Mouse (Mus musculus) heart, postnatal 0 days (tissue): Measurements from ENCODE around the gene Lcn10. TPM values are rescaled to one million over a fixed set of nuclear protein-coding genes. Genes with fewer than 3 reads are reported as not detected.
A peak's percentile ranks its signal among the peaks of the same experiment; 100 is the strongest.
"Not testable (repeated sequence)": the region's sequence is repeated elsewhere in the genome, so short reads cannot be mapped to it uniquely, and the experiment has no call there.

Experiments
- ATAC-seq: fragments of 200-750 bp; cut with Nextera tagmentation; 2 replicates; pipeline ENCODE4 v1.8.0; 2017; ENCODE audit warnings: low read depth, moderate number of reproducible peaks, moderate library complexity; ENCODE audit not compliant: insufficient read depth
- DNase-seq: peaks from one replicate; pipeline ENCODE4 v3.0.0-alpha.2; 2016; ENCODE audit warnings: low spot score
- H3K27ac ChIP-seq: fragments of 300-500 bp; sonication (generic); 2 replicates; pipeline ENCODE4 v1.5.1; 2014; ENCODE audit warnings: low read depth, mild to moderate bottlenecking
- H3K27me3 ChIP-seq: fragments of 300-500 bp; sonication (generic); 2 replicates; pipeline ENCODE4 v1.6.1; 2014; ENCODE audit warnings: low read length, mixed read lengths; ENCODE audit not compliant: control insufficient read depth, insufficient read depth
- H3K36me3 ChIP-seq: fragments of 300-500 bp; sonication (generic); replicated peaks from 2 replicates; pipeline ENCODE4 v1.6.1; 2014; ENCODE audit warnings: low read length, mixed read lengths; ENCODE audit not compliant: control insufficient read depth, insufficient read depth
- H3K4me1 ChIP-seq: fragments of 300-500 bp; sonication (generic); 2 replicates; pipeline ENCODE4 v1.6.1; 2014; ENCODE audit warnings: antibody characterized with exemption; ENCODE audit not compliant: control insufficient read depth, insufficient read depth
- H3K4me2 ChIP-seq: fragments of 300-500 bp; sonication (generic); 2 replicates; pipeline ENCODE4 v1.6.1; 2014; ENCODE audit warnings: low read depth, mild to moderate bottlenecking, low read length, moderate library complexity
- H3K4me3 ChIP-seq: fragments of 300-500 bp; sonication (generic); 2 replicates; pipeline ENCODE4 v1.5.1; 2014; ENCODE audit warnings: low read depth, low read length
- H3K9ac ChIP-seq: fragments of 300-500 bp; sonication (generic); replicated peaks from 2 replicates; pipeline ENCODE4 v1.6.1; 2014; ENCODE audit warnings: low read depth, low read length, mixed read lengths
- H3K9me3 ChIP-seq: fragments of 300-500 bp; sonication (generic); replicated peaks from 2 replicates; pipeline ENCODE4 v1.6.1; 2016; ENCODE audit warnings: low read length; ENCODE audit not compliant: control insufficient read depth
- CTCF ChIP-seq: IDR thresholded peaks from 2 replicates; pipeline ENCODE4 v1.5.1; 2016; ENCODE audit warnings: antibody characterized with exemption, control low read depth, low read depth
- EP300 ChIP-seq: IDR thresholded peaks from 2 replicates; pipeline ENCODE4 v1.6.1; 2016; ENCODE audit warnings: antibody characterized with exemption, low read depth
- WGBS: fragments of 180-500 bp; shearing (Covaris S2); extraction: QIAGEN DNeasy Blood & Tissue Kit; methylation state at CpG from one replicate; pipeline ENCODE4 v1.1.7; 2014; 5-methylcytosine and 5-hydroxymethylcytosine counted together
- polyA plus RNA-seq: library from polyadenylated mRNA; unstranded; fragments of >200 nt; fragmentation: Nextera tagmentation; extraction: Ambion mirVana; gene quantifications from 2 replicates; pipeline ENCODE4 v1.2.1, GENCODE M21; 2015
- total RNA-seq: library from RNA; depleted of rRNA; stranded (reverse); fragments of >200 nt; gene quantifications from 2 replicates; pipeline ENCODE4 v1.2.3, GENCODE M21; 2014; ENCODE audit warnings: low replicate concordance; rRNA removed

Gene Lcn10
- total and polyA plus RNA-seq, 2 experiments from 2014 or later = not detected

DNA sequence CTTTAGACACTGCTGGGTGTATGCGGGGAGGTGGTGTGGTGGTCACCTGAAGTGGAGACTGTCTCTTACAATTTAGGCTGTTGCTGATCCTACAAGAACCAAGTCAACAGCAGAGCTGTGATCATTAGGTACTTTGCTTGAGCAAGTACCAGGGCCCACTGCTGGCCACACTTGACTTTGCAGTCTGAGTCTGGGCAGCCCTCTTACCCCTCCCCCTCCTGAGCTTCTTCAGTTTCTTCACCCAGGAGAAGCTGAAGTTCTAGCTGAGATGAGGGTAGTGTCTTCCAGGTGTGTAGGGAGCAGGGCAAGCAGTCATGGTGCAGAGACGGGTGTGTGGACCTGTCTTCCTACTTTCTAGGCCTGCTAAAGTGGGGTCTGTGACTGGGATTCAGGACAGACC is 25.6 kb downstream of the Lcn10 start:
- DNase-seq (peak; percentile 19), ATAC-seq (no peak)
- Histone ChIP-seq H3K4me1 (peaks cover 8% of the 10 kb centered on the region; the same call in 1 of the 2 replicates), H3K4me2 (no peak overlapping the region; the same call in 1 of the 2 replicates), H3K36me3 (no peaks in the 10 kb centered on the region), H3K9ac (no peak overlapping the region), H3K27ac (no peak overlapping the region), H3K27me3 (no peaks in the 10 kb centered on the region), H3K9me3 (no peaks in the 10 kb centered on the region), H3K4me3 (no peak overlapping the region)
- WGBS = 63% methylated on average over 2 of the region's 2 CpGs
- TF ChIP-seq EP300 = no peak
- no peak for TF ChIP-seq CTCF

- 90% methylated on average over 1 of the region's 1 CpGs for WGBS
These were observed 26.5 kb downstream of the Lcn10 start for GRCm38 (mm10) chr2:25709056-25709455.

DNA sequence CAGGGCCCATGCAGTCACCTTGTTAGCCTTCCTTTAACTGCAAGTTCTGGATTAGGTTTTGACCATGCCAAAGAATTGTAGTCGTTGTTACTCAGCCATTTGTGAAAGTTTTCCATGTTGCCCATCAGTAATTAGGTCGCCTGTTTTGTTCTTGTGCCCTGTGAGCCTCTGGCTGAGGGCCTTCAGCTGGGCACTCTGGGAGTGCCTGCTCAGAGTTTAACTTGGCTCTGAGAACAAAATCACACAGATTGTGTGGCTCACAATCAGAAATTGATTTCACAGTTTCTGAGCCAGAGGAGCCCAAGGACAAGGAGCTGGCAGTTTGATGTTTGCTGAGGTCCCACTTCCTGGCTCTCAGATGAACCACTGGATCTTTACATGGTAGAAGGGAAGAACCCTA is 27.3 kb downstream of the Lcn10 start:
- H3K9me3 ChIP-seq, H3K9ac ChIP-seq, H3K27me3 ChIP-seq, H3K4me1 ChIP-seq, ATAC-seq, H3K36me3 ChIP-seq, DNase-seq, H3K4me3 ChIP-seq, H3K4me2 ChIP-seq, H3K27ac ChIP-seq: not testable (repeated sequence)
- WGBS = 68% methylated on average over 2 of the region's 2 CpGs

More at GRCm38 (mm10) chr2:25709056-25709455, 26.5 kb downstream of the Lcn10 start:
- H3K4me2 ChIP-seq, H3K9me3 ChIP-seq, H3K36me3 ChIP-seq, ATAC-seq, DNase-seq, H3K27me3 ChIP-seq, H3K4me1 ChIP-seq, H3K27ac ChIP-seq, H3K4me3 ChIP-seq, H3K9ac ChIP-seq: not testable (repeated sequence)

DNA sequence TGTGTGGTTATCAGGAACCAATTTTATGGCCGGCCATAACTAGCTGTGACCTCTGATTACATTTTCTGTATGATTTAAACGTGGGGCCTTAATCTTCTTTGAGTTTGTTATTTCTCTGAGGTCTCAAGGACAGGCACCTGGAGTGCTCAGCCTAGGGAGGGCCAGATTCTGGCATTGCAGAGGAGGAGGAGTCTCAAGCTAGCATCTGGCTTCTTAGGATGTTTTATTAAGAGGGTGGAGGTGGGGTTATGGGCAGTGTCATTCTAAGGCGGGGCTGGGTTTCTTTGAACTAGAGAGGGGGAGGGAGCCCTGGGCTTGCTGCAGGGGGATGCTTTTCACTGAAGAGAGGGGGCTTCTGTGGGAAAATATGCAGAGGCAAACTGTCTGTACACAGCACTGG is 29.1 kb downstream of the Lcn10 start:
- not testable (repeated sequence) for ATAC-seq, H3K36me3 ChIP-seq, H3K27me3 ChIP-seq, H3K4me3 ChIP-seq, H3K9ac ChIP-seq, H3K4me2 ChIP-seq, DNase-seq, H3K9me3 ChIP-seq, H3K27ac ChIP-seq, H3K4me1 ChIP-seq
- WGBS = 14% methylated on average over 3 of the region's 3 CpGs

DNA sequence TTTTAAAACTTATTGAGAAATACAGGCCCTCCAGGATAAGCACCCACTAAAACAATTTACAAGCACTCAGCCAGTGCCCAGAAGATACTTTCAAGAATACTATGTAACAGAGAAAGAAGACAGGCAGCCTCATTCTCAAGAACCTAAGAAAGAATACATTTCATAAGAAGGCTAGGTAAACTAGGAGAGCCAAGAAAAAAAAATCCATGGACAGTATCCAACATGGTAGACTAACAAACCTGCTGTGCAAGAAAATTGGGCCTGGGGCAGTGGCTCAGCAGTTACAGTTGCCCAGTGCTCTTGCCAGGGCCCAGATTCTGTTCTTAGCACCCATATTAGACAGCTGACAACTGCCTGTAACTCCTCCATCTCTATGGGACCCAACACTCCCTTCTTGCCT is 34.7 kb downstream of the Lcn10 start:
- no peak for ATAC-seq

GRCm38 (mm10) chr2:25733199-25733930 is 50.8 kb downstream of the Lcn10 start:
- ATAC-seq = no peak

More for the DNA sequence above, 34.7 kb downstream of the Lcn10 start:
- DNase-seq = no peak
- Histone ChIP-seq H3K9me3 (no peaks in the 10 kb centered on the region), H3K4me3 (no peak overlapping the region), H3K4me1 (no peaks in the 10 kb centered on the region), H3K9ac (no peak overlapping the region), H3K4me2 (no peak overlapping the region), H3K36me3 (no peaks in the 10 kb centered on the region), H3K27me3 (no peaks in the 10 kb centered on the region), H3K27ac (no peak overlapping the region)
- no peak for TF ChIP-seq CTCF
- no peak for TF ChIP-seq EP300

More at GRCm38 (mm10) chr2:25733199-25733930, 50.8 kb downstream of the Lcn10 start:
- Histone ChIP-seq H3K9me3 (no peaks in the 10 kb centered on the region), H3K27ac (no peak overlapping the region), H3K36me3 (no peaks in the 10 kb centered on the region), H3K27me3 (no peaks in the 10 kb centered on the region), H3K4me2 (no peak overlapping the region), H3K4me1 (no peaks in the 10 kb centered on the region), H3K9ac (no peak overlapping the region), H3K4me3 (no peak overlapping the region)
- WGBS = 25% methylated on average over 2 of the region's 2 CpGs
- peak; percentile 12 for DNase-seq
- TF ChIP-seq EP300 = no peak
- TF ChIP-seq CTCF = no peak

Other genes with a start within 250 kb of the Lcn10 start
- 2.4 and 4.5 TPM in 2 replicates for gene Clic3, start 225.9 kb upstream of the Lcn10 start, total RNA-seq
- gene Clic3, start 225.9 kb upstream of the Lcn10 start, polyA plus RNA-seq = 6.5 and 7.4 TPM in 2 replicates
- 71.9 and 90.7 TPM in 2 replicates for gene Paxx, start 221.6 kb upstream of the Lcn10 start, total RNA-seq
- gene Paxx, start 221.6 kb upstream of the Lcn10 start, polyA plus RNA-seq = 42.7 and 45.5 TPM in 2 replicates
- gene Ptgds, start 212.7 kb upstream of the Lcn10 start, total RNA-seq = 708 and 711 TPM in 2 replicates
- 356 and 359 TPM in 2 replicates for gene Ptgds, start 212.7 kb upstream of the Lcn10 start, polyA plus RNA-seq
- gene Lcn12, start 188.8 kb upstream of the Lcn10 start, total RNA-seq = not detected in 2 replicates
- gene Lcn12, start 188.8 kb upstream of the Lcn10 start, polyA plus RNA-seq = not detected in 2 replicates
- 115 and 141 TPM in 2 replicates for gene Fbxw5, start 182.0 kb upstream of the Lcn10 start, total RNA-seq
- 70.6 and 76.5 TPM in 2 replicates for gene Fbxw5, start 182.0 kb upstream of the Lcn10 start, polyA plus RNA-seq
- gene C8g, start 181.0 kb upstream of the Lcn10 start, total RNA-seq = 1.6 and 9.0 TPM in 2 replicates
- 2.4 and 4.0 TPM in 2 replicates for gene C8g, start 181.0 kb upstream of the Lcn10 start, polyA plus RNA-seq
- 5.1 and 6.3 TPM in 2 replicates for gene Traf2, start 135.8 kb upstream of the Lcn10 start, total RNA-seq
- gene Traf2, start 135.8 kb upstream of the Lcn10 start, polyA plus RNA-seq = 14.2 and 15.8 TPM in 2 replicates
- 112 and 136 TPM in 2 replicates for gene Edf1, start 124.9 kb upstream of the Lcn10 start, total RNA-seq
- 314 and 343 TPM in 2 replicates for gene Edf1, start 124.9 kb upstream of the Lcn10 start, polyA plus RNA-seq
- gene Mamdc4, start 107.9 kb upstream of the Lcn10 start, total RNA-seq = 1.7 and 2.0 TPM in 2 replicates
- gene Mamdc4, start 107.9 kb upstream of the Lcn10 start, polyA plus RNA-seq = 0.14 and 1.6 TPM in 2 replicates
- 37.9 and 43.3 TPM in 2 replicates for gene Phpt1, start 107.5 kb upstream of the Lcn10 start, total RNA-seq
- 248 and 255 TPM in 2 replicates for gene Phpt1, start 107.5 kb upstream of the Lcn10 start, polyA plus RNA-seq
- not detected in 2 replicates for gene Ajm1, start 101.0 kb upstream of the Lcn10 start, total RNA-seq
- gene Ajm1, start 101.0 kb upstream of the Lcn10 start, polyA plus RNA-seq = not detected in 2 replicates
- 52.1 and 89.9 TPM in 2 replicates for gene Rabl6, start 74.2 kb upstream of the Lcn10 start, total RNA-seq
- gene Rabl6, start 74.2 kb upstream of the Lcn10 start, polyA plus RNA-seq = 28.7 and 30.7 TPM in 2 replicates
- gene Ccdc183, start 65.0 kb upstream of the Lcn10 start, total RNA-seq = not detected in 2 replicates
- gene Ccdc183, start 65.0 kb upstream of the Lcn10 start, polyA plus RNA-seq = 0.22 and 0.23 TPM in 2 replicates
- gene Tmem141, start 60.7 kb upstream of the Lcn10 start, total RNA-seq = 36.6 and 42.3 TPM in 2 replicates
- gene Tmem141, start 60.7 kb upstream of the Lcn10 start, polyA plus RNA-seq = 36.8 and 38.4 TPM in 2 replicates
- 1.4 and 4.8 TPM in 2 replicates for gene Fcna, start 54.7 kb upstream of the Lcn10 start, total RNA-seq
- gene Fcna, start 54.7 kb upstream of the Lcn10 start, polyA plus RNA-seq = 1.9 and 3.4 TPM in 2 replicates
- not detected in 2 replicates for gene Lcn8, start 29.6 kb upstream of the Lcn10 start, total RNA-seq
- not detected in 2 replicates for gene Lcn8, start 29.6 kb upstream of the Lcn10 start, polyA plus RNA-seq
- not detected in 2 replicates for gene Lcn5, start 24.8 kb upstream of the Lcn10 start, total RNA-seq
- gene Lcn5, start 24.8 kb upstream of the Lcn10 start, polyA plus RNA-seq = not detected in 2 replicates
- not detected in 2 replicates for gene Lcn6, start 5.9 kb upstream of the Lcn10 start, total RNA-seq
- gene Lcn6, start 5.9 kb upstream of the Lcn10 start, polyA plus RNA-seq = not detected in 2 replicates
- gene Obp2a, start 17.3 kb downstream of the Lcn10 start, total RNA-seq = not detected in 2 replicates
- not detected in 2 replicates for gene Obp2a, start 17.3 kb downstream of the Lcn10 start, polyA plus RNA-seq
- 6.3 and 15.9 TPM in 2 replicates for gene Bmyc, start 24.0 kb downstream of the Lcn10 start, total RNA-seq
- 35.3 and 38.7 TPM in 2 replicates for gene Bmyc, start 24.0 kb downstream of the Lcn10 start, polyA plus RNA-seq
- gene Obp2b, start 54.3 kb downstream of the Lcn10 start, total RNA-seq = not detected in 2 replicates
- gene Obp2b, start 54.3 kb downstream of the Lcn10 start, polyA plus RNA-seq = not detected in 2 replicates
- gene Lcn3, start 82.8 kb downstream of the Lcn10 start, total RNA-seq = not detected in 2 replicates
- gene Lcn3, start 82.8 kb downstream of the Lcn10 start, polyA plus RNA-seq = not detected in 2 replicates
- gene Lcn11, start 94.3 kb downstream of the Lcn10 start, total RNA-seq = not detected in 2 replicates
- not detected in 2 replicates for gene Lcn11, start 94.3 kb downstream of the Lcn10 start, polyA plus RNA-seq
- not detected in 2 replicates for gene Gm13539, start 99.5 kb downstream of the Lcn10 start, total RNA-seq
- gene Gm13539, start 99.5 kb downstream of the Lcn10 start, polyA plus RNA-seq = not detected in 2 replicates
- not detected in 2 replicates for gene Glt6d1, start 133.1 kb downstream of the Lcn10 start, total RNA-seq
- not detected in 2 replicates for gene Glt6d1, start 133.1 kb downstream of the Lcn10 start, polyA plus RNA-seq
- not detected in 2 replicates for gene Lcn9, start 140.4 kb downstream of the Lcn10 start, total RNA-seq
- gene Lcn9, start 140.4 kb downstream of the Lcn10 start, polyA plus RNA-seq = not detected in 2 replicates
- gene Sohlh1, start 164.5 kb downstream of the Lcn10 start, total RNA-seq = not detected in 2 replicates
- gene Sohlh1, start 164.5 kb downstream of the Lcn10 start, polyA plus RNA-seq = not detected in 2 replicates
- gene Kcnt1, start 181.0 kb downstream of the Lcn10 start, total RNA-seq = 1.0 TPM in 1 of 2 replicates, not detected in the other
- 0.10 and 0.27 TPM in 2 replicates for gene Kcnt1, start 181.0 kb downstream of the Lcn10 start, polyA plus RNA-seq